20 mouse cellular contexts compared by ENCODE assay signal in the genomic region with DNA sequence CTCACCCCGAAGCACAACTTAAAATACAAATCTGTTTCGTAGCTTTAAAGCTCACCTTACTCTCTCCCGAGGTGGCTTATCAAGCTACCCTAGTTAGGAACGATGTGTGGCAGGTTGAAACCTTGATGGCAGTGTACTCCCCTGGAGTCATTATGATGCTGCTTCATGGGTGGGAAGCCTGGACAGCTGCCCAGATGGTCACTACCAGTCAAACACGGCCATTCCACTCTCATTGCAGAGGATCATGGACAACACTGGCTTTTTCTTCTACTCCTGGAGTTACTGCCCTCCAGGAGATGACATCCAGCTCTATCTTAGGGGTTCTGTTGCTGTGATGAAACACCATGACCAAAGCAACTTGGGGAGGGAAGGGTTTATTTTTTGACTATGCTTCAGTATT. TPM values are rescaled to one million over a fixed set of nuclear protein-coding genes. Genes with fewer than 3 reads are reported as not detected.
DNase-seq lines count a peak whose midpoint lies in the region; ATAC-seq lines count a peak whose summit lies in the region.
"Had no signal": no experiment of that assay in that cellular context is flagged by ENCODE, and none has a peak within 500 bp of the region (broad histone marks: within the 10 kb centered on the region; RNA-seq: fewer than 3 reads in every experiment).

No protein-coding gene starts in this region.

- peaks cover 3% of the 10 kb centered on the region; the same call in 1 of the 2 replicates for H3K9me3 ChIP-seq in heart, embryonic 11.5 days (replicated peaks; ENCODE audit: control insufficient read depth, low read length)
- 0 out of 2 replicates have a peak, but pooled peaks cover 2% of the 10 kb centered on the region for H3K9me3 ChIP-seq in heart, embryonic 14.5 days (ENCODE audit: control insufficient read depth, low read length)
- H3K9me3 ChIP-seq in intestine, embryonic 15.5 days: no peaks in the 10 kb centered on the region
- H3K9me3 ChIP-seq: embryonic facial prominence, embryonic 15.5 days; forebrain, embryonic 15.5 days; hindbrain, embryonic 15.5 days had no signal

- H3K4me3 ChIP-seq in heart, embryonic 11.5 days (ENCODE audit: low read depth, low read length): no peak overlapping the region
- H3K4me3 ChIP-seq in heart, embryonic 14.5 days (ENCODE audit: control insufficient read depth in 1 of 2, insufficient read depth in 1 of 2, low read depth in 1 of 2, low read length in 2 of 2): no peak overlapping the region
- H3K4me3 ChIP-seq in intestine, embryonic 15.5 days (replicated peaks): no peak overlapping the region
- H3K4me3 ChIP-seq: embryonic facial prominence, embryonic 15.5 days; erythroblast, embryonic 14.5 days; forebrain, embryonic 10.5 days; forebrain, embryonic 15.5 days; hindbrain, embryonic 15.5 days had no signal

- WGBS in heart, embryonic 11.5 days (ENCODE audit: insufficient replicate concordance): 68% methylated on average over 5 of the region's 5 CpGs
- WGBS in heart, embryonic 14.5 days: 44% methylated on average over 5 of the region's 5 CpGs
- WGBS in intestine, embryonic 15.5 days: 78% methylated on average over 5 of the region's 5 CpGs

- H3K36me3 ChIP-seq in heart, embryonic 11.5 days (ENCODE audit: control insufficient read depth, insufficient read depth, low read length): peaks cover 3% of the 10 kb centered on the region; the same call in 1 of the 2 replicates
- H3K36me3 ChIP-seq in heart, embryonic 14.5 days (ENCODE audit: control insufficient read depth, insufficient read depth, low read length): 0 out of 2 replicates have a peak, but pooled peaks cover 4% of the 10 kb centered on the region
- H3K36me3 ChIP-seq in intestine, embryonic 15.5 days: no peaks in the 10 kb centered on the region
- H3K36me3 ChIP-seq: embryonic facial prominence, embryonic 15.5 days; forebrain, embryonic 10.5 days; forebrain, embryonic 15.5 days; hindbrain, embryonic 15.5 days had no signal

- H3K27me3 ChIP-seq in heart, embryonic 11.5 days (ENCODE audit: control insufficient read depth, insufficient read depth, low read length): no peaks in the 10 kb centered on the region
- no peaks in the 10 kb centered on the region for H3K27me3 ChIP-seq in heart, embryonic 14.5 days (ENCODE audit: control insufficient read depth, insufficient read depth, low read length)
- H3K27me3 ChIP-seq in intestine, embryonic 15.5 days (replicated peaks): no peaks in the 10 kb centered on the region
- H3K27me3 ChIP-seq: embryonic facial prominence, embryonic 15.5 days; forebrain, embryonic 15.5 days; hindbrain, embryonic 15.5 days had no signal

- intact Hi-C loops in heart, postnatal 25 days (cut with DNase I): loop anchor here (2.0 kb wide), 1 partner anchor 18 kb away; the partner anchor contains the start of gene Manba

- H3K27ac ChIP-seq in heart, embryonic 11.5 days (ENCODE audit: low read depth, low read length): peak overlapping the region; percentile 64
- H3K27ac ChIP-seq in heart, embryonic 14.5 days (replicated peaks in 1 of 2; ENCODE audit: control insufficient read depth in 1 of 2, insufficient read depth in 1 of 2, low read depth in 2 of 2, low read length in 2 of 2): peak overlapping the region; percentile 78 to 87
- no peak overlapping the region for H3K27ac ChIP-seq in intestine, embryonic 15.5 days
- H3K27ac ChIP-seq: embryonic facial prominence, embryonic 15.5 days; forebrain, embryonic 10.5 days; forebrain, embryonic 15.5 days; hindbrain, embryonic 15.5 days had no signal

- no peak overlapping the region for H3K9ac ChIP-seq in heart, embryonic 11.5 days (ENCODE audit: low read depth, low read length)
- peak overlapping the region; percentile 58 for H3K9ac ChIP-seq in heart, embryonic 14.5 days (ENCODE audit: low read length)
- H3K9ac ChIP-seq in intestine, embryonic 15.5 days: no peak overlapping the region
- H3K9ac ChIP-seq: embryonic facial prominence, embryonic 15.5 days; forebrain, embryonic 15.5 days; hindbrain, embryonic 15.5 days had no signal

- peak; percentile 88 for DNase-seq in heart, adult 11 months
- DNase-seq in heart, postnatal 25 days (ENCODE audit: low spot score): no peak
- peak; percentile 36 for DNase-seq in heart, postnatal 4 days
- no peak for DNase-seq in kidney, postnatal 14 days
- no peak for DNase-seq in lung, adult 18-20 months
- DNase-seq: adrenal gland, postnatal 10 days; cerebellum, adult 11 months; cerebellum, adult 8-10 months; cerebellum, postnatal 14 days; embryo, embryonic 11 days; gastrocnemius, postnatal 10 days had no signal

- no peak overlapping the region for H3K4me2 ChIP-seq in heart, embryonic 11.5 days
- H3K4me2 ChIP-seq in heart, embryonic 14.5 days (ENCODE audit: low read length): peak overlapping the region; percentile 47
- H3K4me2 ChIP-seq in intestine, embryonic 15.5 days (replicated peaks): no peak overlapping the region
- H3K4me2 ChIP-seq: embryonic facial prominence, embryonic 15.5 days; forebrain, embryonic 15.5 days; hindbrain, embryonic 15.5 days had no signal

- peaks cover 13% of the 10 kb centered on the region for H3K4me1 ChIP-seq in heart, embryonic 11.5 days (ENCODE audit: control insufficient read depth, insufficient read depth, low read length)
- peaks cover 15 to 23% of the 10 kb centered on the region in 2 experiments for H3K4me1 ChIP-seq in heart, embryonic 14.5 days (ENCODE audit: control insufficient read depth in 2 of 2, insufficient read depth in 2 of 2, low read length in 2 of 2)
- no peaks in the 10 kb centered on the region for H3K4me1 ChIP-seq in intestine, embryonic 15.5 days (replicated peaks)
- H3K4me1 ChIP-seq: embryonic facial prominence, embryonic 15.5 days; forebrain, embryonic 10.5 days; forebrain, embryonic 15.5 days; hindbrain, embryonic 15.5 days had no signal

- ATAC-seq in heart, embryonic 11.5 days (replicated peaks; ENCODE audit: insufficient number of reproducible peaks, low FRiP score, low TSS enrichment): no peak
- no peak for ATAC-seq in heart, embryonic 14.5 days (ENCODE audit: insufficient number of reproducible peaks, insufficient read depth, low FRiP score, low read depth)
- no peak for ATAC-seq in intestine, embryonic 15.5 days
- ATAC-seq: forebrain, embryonic 15.5 days; intestine, postnatal 0 days had no signal

RNA-seq across cellular contexts. Expression of gene Manba, which starts 17.7 kb away (rescaled TPM):
- total RNA-seq in heart, postnatal 25 days (2021): 10 to 100 TPM; 18.4 to 18.8 TPM
- 29.7 and 32.8 TPM in 2 replicates for polyA plus RNA-seq in heart, embryonic 11.5 days (2014; fragmentation: Nextera tagmentation; extraction: Ambion mirVana)
- 44.5 and 47.3 TPM in 2 replicates for polyA plus RNA-seq in heart, embryonic 14.5 days (2014; fragmentation: Nextera tagmentation; extraction: Ambion mirVana)
- 10 to 100 TPM; 24.8 to 26.6 TPM for total RNA-seq in heart, postnatal 4 days (2021)
- polyA plus RNA-seq in intestine, embryonic 15.5 days (2015; fragmentation: Nextera tagmentation; extraction: Ambion mirVana): 17.2 and 18.0 TPM in 2 replicates
- polyA plus RNA-seq: erythroblast, embryonic 14.5 days had no signal

Comparison
In these comparisons a context has a peak if more than half of its experiments do, and no peak if none do; other contexts are left out.
1. DNase-seq: peak in heart, adult 11 months (single experiment) and heart, postnatal 4 days (single experiment); none in heart, postnatal 25 days (single experiment), kidney, postnatal 14 days (single experiment) and lung, adult 18-20 months (0 of 2).